Mouse (Mus musculus) hindbrain, embryonic 13.5 days (tissue): ENCODE measurements around the gene Gm12394. TPM values are rescaled to one million over a fixed set of nuclear protein-coding genes. Genes with fewer than 3 reads are reported as not detected.
"Not testable (repeated sequence)": the region's sequence is repeated elsewhere in the genome, so short reads cannot be mapped to it uniquely, and the experiment has no call there.

Experiments
- ATAC-seq: fragments of 200-750 bp; cut with Nextera tagmentation; 2 replicates; pipeline ENCODE4 v1.8.0; 2017; ENCODE audit warnings: moderate TSS enrichment; ENCODE audit not compliant: low FRiP score
- H3K27ac ChIP-seq: fragments of 300-500 bp; sonication (generic); 2 replicates; pipeline ENCODE4 v1.5.1; 2015; ENCODE audit warnings: inconsistent platforms, mild to moderate bottlenecking, moderate library complexity
- H3K27me3 ChIP-seq: fragments of 300-500 bp; sonication (generic); 2 replicates; pipeline ENCODE4 v1.6.1; 2015; ENCODE audit warnings: mild to moderate bottlenecking, inconsistent platforms
- H3K36me3 ChIP-seq: fragments of 300-500 bp; sonication (generic); 2 replicates; pipeline ENCODE4 v1.6.1; 2015; ENCODE audit warnings: mild to moderate bottlenecking, inconsistent platforms
- H3K4me1 ChIP-seq: fragments of 300-500 bp; sonication (generic); replicated peaks from 2 replicates; pipeline ENCODE4 v1.6.1; 2015; ENCODE audit warnings: inconsistent platforms
- H3K4me2 ChIP-seq: fragments of 300-500 bp; sonication (generic); 2 replicates; pipeline ENCODE4 v1.6.1; 2015; ENCODE audit warnings: inconsistent platforms, mild to moderate bottlenecking, moderate library complexity
- H3K4me3 ChIP-seq: fragments of 300-500 bp; sonication (generic); 2 replicates; pipeline ENCODE4 v1.5.1; 2015; ENCODE audit warnings: mild to moderate bottlenecking, inconsistent platforms
- H3K9ac ChIP-seq: fragments of 300-500 bp; sonication (generic); 2 replicates; pipeline ENCODE4 v1.6.1; 2015; ENCODE audit warnings: mild to moderate bottlenecking, inconsistent platforms
- H3K9me3 ChIP-seq: fragments of 300-500 bp; sonication (generic); 2 replicates; pipeline ENCODE4 v1.6.1; 2016; ENCODE audit warnings: inconsistent platforms
- WGBS: fragments of 180-500 bp; shearing (Covaris S2); methylation state at CpG from one replicate; pipeline ENCODE4 v1.1.7; 2015; 5-methylcytosine and 5-hydroxymethylcytosine counted together
- polyA plus RNA-seq: library from polyadenylated mRNA; unstranded; fragments of >200 nt; fragmentation: Nextera tagmentation; extraction: Ambion mirVana; gene quantifications from 2 replicates; pipeline ENCODE4 v1.2.1, GENCODE M21; 2015

Gene Gm12394
- polyA plus RNA-seq, 1 experiment from 2014 or later: 0.69 TPM

DNA sequence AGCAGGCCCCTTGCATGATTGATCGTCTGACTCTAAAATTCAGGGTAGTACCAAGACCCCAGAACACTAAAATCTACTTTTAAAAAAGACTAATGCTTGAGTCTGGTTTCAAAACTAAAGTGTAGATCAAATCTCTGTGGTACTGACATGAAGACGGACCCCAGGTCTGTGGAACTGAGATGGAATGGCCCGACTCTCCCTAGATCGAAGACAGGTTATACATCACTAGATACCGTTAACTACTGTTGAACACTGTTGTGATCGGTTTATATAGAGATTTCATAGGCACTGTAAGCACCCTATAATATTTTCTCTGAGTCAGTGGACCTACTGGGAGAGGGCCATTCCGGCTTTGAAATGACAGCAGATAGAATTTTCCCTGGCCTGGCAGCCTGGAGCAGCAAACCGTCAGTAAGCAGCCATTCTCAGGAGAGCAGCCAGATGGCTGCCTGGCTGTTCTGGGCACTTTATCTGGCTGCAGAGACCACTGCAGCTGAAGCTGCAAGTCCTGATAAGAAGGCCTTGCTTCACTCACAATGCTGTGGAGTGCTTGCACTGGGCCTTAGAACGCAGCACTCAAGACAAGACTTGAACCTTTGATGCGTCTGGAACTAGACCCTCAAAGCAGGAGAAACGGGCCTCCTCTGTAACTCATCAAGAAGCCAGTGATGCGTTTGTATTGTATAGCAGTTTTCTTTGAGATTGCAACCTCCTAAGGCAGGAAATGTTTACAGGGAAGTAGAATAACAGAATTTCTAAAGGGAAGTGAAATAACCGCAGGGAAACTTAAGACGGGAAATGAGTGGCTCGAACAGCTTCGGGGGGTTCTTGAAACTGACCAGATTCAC lies 23.5 kb upstream of the Gm12394 start:
- H3K27ac ChIP-seq: peak overlapping the region; percentile 19; the same call in 1 of the 2 replicates
- 77% methylated on average over 16 of the region's 16 CpGs for WGBS
- no peak for ATAC-seq

GRCm38 (mm10) chr4:42877657-42878056 lies 21.1 kb upstream of the Gm12394 start:
- Histone ChIP-seq H3K4me2 (no peak overlapping the region), H3K36me3 (no peaks in the 10 kb centered on the region), H3K27me3 (no peaks in the 10 kb centered on the region), H3K9me3 (no peaks in the 10 kb centered on the region), H3K4me3 (no peak overlapping the region), H3K9ac (no peak overlapping the region), H3K27ac (no peak overlapping the region), H3K4me1 (peaks cover 7% of the 10 kb centered on the region; the same call in 1 of the 2 replicates)
- ATAC-seq: no peak
- 79% methylated on average over 2 of the region's 2 CpGs for WGBS

More for the DNA sequence above, 23.5 kb upstream of the Gm12394 start:
- Histone ChIP-seq H3K36me3 (no peaks in the 10 kb centered on the region), H3K4me3 (no peak overlapping the region), H3K9me3 (no peaks in the 10 kb centered on the region), H3K9ac (peak overlapping the region; percentile 39; the same call in 1 of the 2 replicates), H3K27me3 (no peaks in the 10 kb centered on the region), H3K4me2 (no peak overlapping the region), H3K4me1 (peaks cover 7% of the 10 kb centered on the region; the same call in 1 of the 2 replicates)

DNA sequence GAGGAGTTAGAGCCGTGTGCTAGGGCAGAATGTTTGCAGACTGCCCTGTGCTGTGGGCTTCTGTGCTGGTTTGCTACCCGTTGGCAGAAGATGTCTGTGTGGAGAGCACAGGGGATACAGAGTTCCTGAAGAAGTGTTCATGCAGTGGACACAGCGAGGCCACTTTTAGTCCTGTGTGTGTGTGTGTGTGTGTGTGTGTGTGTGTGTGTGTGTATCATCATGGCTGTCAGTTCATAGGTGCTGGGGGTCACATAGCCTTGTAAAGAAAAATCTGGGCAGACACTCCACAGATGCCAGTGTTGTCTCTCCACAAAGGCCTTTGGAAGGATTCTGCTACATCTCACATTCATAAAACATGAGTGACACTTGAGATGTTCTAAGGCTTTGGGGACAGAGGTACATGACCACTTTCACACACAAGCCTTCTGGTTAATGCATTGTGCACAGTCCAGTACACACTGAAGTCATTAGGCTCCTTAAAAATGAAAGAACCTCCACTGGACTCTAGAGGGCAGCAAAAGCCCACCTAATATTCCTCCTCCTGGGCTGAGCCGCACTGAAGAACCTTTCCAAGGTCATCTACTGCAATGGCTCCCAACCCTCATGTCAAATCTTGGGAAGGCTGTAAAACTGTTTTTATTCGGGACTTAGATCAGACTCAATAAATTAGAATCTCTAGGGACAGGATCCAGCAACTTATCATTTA lies 20.2 kb upstream of the Gm12394 start:
- peak; percentile 94 for ATAC-seq
- Histone ChIP-seq H3K4me1 (peaks cover 7% of the 10 kb centered on the region; the same call in 1 of the 2 replicates), H3K9me3 (no peaks in the 10 kb centered on the region), H3K27me3 (no peaks in the 10 kb centered on the region), H3K9ac (no peak overlapping the region), H3K4me3 (no peak overlapping the region), H3K27ac (no peak overlapping the region), H3K4me2 (no peak overlapping the region), H3K36me3 (no peaks in the 10 kb centered on the region)
- 42% methylated on average over 5 of the region's 5 CpGs for WGBS

GRCm38 (mm10) chr4:42874134-42874533 lies 17.6 kb upstream of the Gm12394 start, which contains the start of gene Fam205c:
Gene Fam205c, minus strand, starts transcription at chr4:42874234.
- Histone ChIP-seq H3K4me3 (no peak within 1 kb of the TSS), H3K36me3 (no peaks in the 10 kb centered on the region), H3K4me2 (no peak within 1 kb of the TSS), H3K9me3 (no peaks in the 10 kb centered on the region), H3K27ac (no peak within 1 kb of the TSS; the same call in 1 of the 2 replicates), H3K27me3 (no peaks in the 10 kb centered on the region), H3K4me1 (no peaks in the 10 kb centered on the region), H3K9ac (no peak within 1 kb of the TSS)
- WGBS: 83% methylated on average over 7 of the region's 7 CpGs
- ATAC-seq: no peak

DNA sequence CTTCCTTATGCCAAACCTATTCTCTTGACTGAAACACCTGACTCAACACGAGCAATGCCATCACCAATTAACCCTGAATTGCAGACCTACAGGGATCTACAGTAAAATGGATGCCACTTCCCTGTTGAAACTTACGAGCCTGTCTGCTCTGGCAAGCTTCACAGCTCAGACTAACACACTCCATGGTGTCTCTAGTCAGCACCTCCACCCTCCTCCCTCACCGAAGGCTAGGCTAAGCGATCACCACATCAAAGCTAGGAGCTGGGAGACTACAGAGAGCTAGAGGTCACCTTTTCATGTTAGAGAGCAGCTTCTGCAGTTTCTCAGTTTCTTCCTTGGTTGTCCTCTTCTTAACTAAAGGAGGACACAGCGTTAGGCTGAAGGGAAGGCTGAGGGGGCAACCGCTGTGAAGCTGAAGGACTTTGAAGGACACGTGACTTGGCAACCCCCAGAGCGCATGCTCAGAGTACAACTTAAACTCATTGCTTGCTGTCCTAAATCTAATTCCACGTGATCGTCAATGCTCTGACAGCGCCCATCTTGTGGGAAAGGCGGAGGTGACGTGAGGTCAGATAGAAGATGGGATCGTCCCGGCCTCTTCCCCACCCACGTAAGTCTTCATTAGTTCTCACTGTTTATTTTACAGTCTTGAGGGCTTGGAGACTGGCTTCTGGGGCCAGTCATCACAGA lies 16.3 kb upstream of the Gm12394 start:
- 87% methylated on average over 16 of the region's 16 CpGs for WGBS
- H3K9ac ChIP-seq: no peak overlapping the region
- H3K27ac ChIP-seq: no peak overlapping the region
- no peaks in the 10 kb centered on the region for H3K9me3 ChIP-seq
- H3K4me2 ChIP-seq: no peak overlapping the region
- no peak overlapping the region for H3K4me3 ChIP-seq
- no peak for ATAC-seq
- H3K4me1 ChIP-seq: no peaks in the 10 kb centered on the region
- H3K27me3 ChIP-seq: no peaks in the 10 kb centered on the region
- H3K36me3 ChIP-seq: no peaks in the 10 kb centered on the region

GRCm38 (mm10) chr4:42872151-42872550 lies 15.6 kb upstream of the Gm12394 start:
- no peak for ATAC-seq

DNA sequence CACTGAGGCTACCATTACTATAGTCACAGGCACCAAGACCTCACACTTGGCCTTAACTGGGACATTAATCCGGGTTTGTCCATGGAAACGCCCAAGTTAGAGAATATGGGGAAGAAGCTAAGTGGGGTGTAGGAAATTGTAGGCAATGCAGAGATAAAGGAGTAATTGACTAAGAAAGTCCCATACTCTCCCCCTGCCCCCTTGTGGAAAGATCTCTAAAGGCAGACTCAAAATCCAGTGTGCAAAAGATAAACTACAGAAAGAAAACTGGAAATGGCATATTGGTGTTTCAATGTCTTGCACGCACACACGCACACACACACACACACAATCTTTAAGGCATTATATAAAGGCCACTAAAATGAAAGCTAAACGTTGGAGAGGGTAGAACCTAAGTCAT lies 14.2 kb upstream of the Gm12394 start:
- Histone ChIP-seq H3K27ac (no peak overlapping the region), H3K27me3 (no peaks in the 10 kb centered on the region), H3K9ac (no peak overlapping the region), H3K9me3 (no peaks in the 10 kb centered on the region), H3K4me3 (no peak overlapping the region), H3K36me3 (no peaks in the 10 kb centered on the region), H3K4me1 (no peaks in the 10 kb centered on the region), H3K4me2 (no peak overlapping the region)
- 87% methylated on average over 5 of the region's 5 CpGs for WGBS
- ATAC-seq: no peak

More at GRCm38 (mm10) chr4:42872151-42872550, 15.6 kb upstream of the Gm12394 start:
- H3K27ac ChIP-seq: no peak overlapping the region
- H3K4me3 ChIP-seq: no peak overlapping the region
- no peaks in the 10 kb centered on the region for H3K36me3 ChIP-seq
- 95% methylated on average over 7 of the region's 7 CpGs for WGBS
- H3K9me3 ChIP-seq: no peaks in the 10 kb centered on the region
- no peaks in the 10 kb centered on the region for H3K27me3 ChIP-seq
- H3K4me1 ChIP-seq: no peaks in the 10 kb centered on the region
- H3K4me2 ChIP-seq: no peak overlapping the region
- no peak overlapping the region for H3K9ac ChIP-seq

DNA sequence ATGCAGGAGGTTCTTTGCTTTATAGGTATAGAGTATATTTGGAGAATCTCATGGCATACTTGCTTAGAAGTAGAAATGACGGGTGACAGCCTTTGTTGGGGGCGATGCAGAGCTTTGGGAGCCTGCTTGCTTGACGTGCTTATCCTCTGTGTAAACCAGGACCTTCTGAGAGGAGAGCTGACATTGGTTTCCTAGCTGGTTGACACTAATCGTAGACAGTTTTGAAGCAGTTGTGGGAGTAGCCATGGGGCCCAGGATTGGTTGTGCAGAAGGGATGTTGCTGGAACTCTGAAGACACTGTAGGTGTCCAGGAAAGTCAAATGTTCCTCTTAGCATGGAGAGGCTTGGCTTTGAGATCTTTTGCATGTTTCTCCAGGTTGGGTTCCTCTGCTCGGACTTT lies 11.6 kb upstream of the Gm12394 start:
- no peaks in the 10 kb centered on the region for H3K27me3 ChIP-seq

GRCm38 (mm10) chr4:42867390-42867789 lies 10.8 kb upstream of the Gm12394 start:
- H3K36me3 ChIP-seq: no peaks in the 10 kb centered on the region
- H3K4me3 ChIP-seq: no peak overlapping the region
- H3K9me3 ChIP-seq: no peaks in the 10 kb centered on the region
- no peaks in the 10 kb centered on the region for H3K4me1 ChIP-seq
- H3K27ac ChIP-seq: no peak overlapping the region
- H3K4me2 ChIP-seq: no peak overlapping the region
- ATAC-seq: no peak
- WGBS: 75% methylated on average over 3 of the region's 3 CpGs
- no peak overlapping the region for H3K9ac ChIP-seq
- no peaks in the 10 kb centered on the region for H3K27me3 ChIP-seq

More for the DNA sequence above, 11.6 kb upstream of the Gm12394 start:
- Histone ChIP-seq H3K36me3 (no peaks in the 10 kb centered on the region), H3K4me3 (no peak overlapping the region), H3K4me2 (no peak overlapping the region), H3K9ac (no peak overlapping the region), H3K27ac (no peak overlapping the region), H3K9me3 (no peaks in the 10 kb centered on the region), H3K4me1 (no peaks in the 10 kb centered on the region)
- ATAC-seq: no peak
- WGBS: 90% methylated on average over 5 of the region's 5 CpGs

- WGBS: 79% methylated on average over 5 of the region's 5 CpGs
- H3K4me2 ChIP-seq, H3K4me3 ChIP-seq, H3K36me3 ChIP-seq, H3K4me1 ChIP-seq, H3K9ac ChIP-seq, ATAC-seq, H3K27ac ChIP-seq, H3K9me3 ChIP-seq, H3K27me3 ChIP-seq: not testable (repeated sequence)
Measured at GRCm38 (mm10) chr4:42863487-42863886, 6.9 kb upstream of the Gm12394 start.

GRCm38 (mm10) chr4:42860483-42860882 lies 3.9 kb upstream of the Gm12394 start:
- H3K4me3 ChIP-seq, ATAC-seq, H3K9ac ChIP-seq, H3K36me3 ChIP-seq, H3K27ac ChIP-seq, H3K4me2 ChIP-seq, H3K9me3 ChIP-seq, H3K4me1 ChIP-seq, H3K27me3 ChIP-seq: not testable (repeated sequence)
- WGBS: 86% methylated on average over 9 of the region's 9 CpGs

- H3K9me3 ChIP-seq, H3K9ac ChIP-seq, H3K4me1 ChIP-seq, H3K4me2 ChIP-seq, H3K4me3 ChIP-seq, H3K36me3 ChIP-seq, H3K27me3 ChIP-seq, ATAC-seq, H3K27ac ChIP-seq: not testable (repeated sequence)
- WGBS: 89% methylated on average over 1 of the region's 1 CpGs
Measured at GRCm38 (mm10) chr4:42853788-42854187, 2.8 kb downstream of the Gm12394 start, which contains the start of gene Fam205a1. Gene Fam205a1, minus strand, starts transcription at chr4:42853888.
